Mouse (Mus musculus) forebrain, embryonic 11.5 days (tissue): Measurements from ENCODE around the gene Psmb8. TPM values are rescaled to one million over a fixed set of nuclear protein-coding genes. Genes with fewer than 3 reads are reported as not detected.

Experiments
- polyA plus RNA-seq: library from polyadenylated mRNA; unstranded; fragments of >200 nt; fragmentation: Nextera tagmentation; extraction: Ambion mirVana; gene quantifications from 2 replicates; pipeline ENCODE4 v1.2.1, GENCODE M21; 2014

Gene Psmb8
- polyA plus RNA-seq, 1 experiment from 2014 or later, result 1.5 TPM

Other genes starting within 250 kb of the Psmb8 start
- gene B3galt4, start 246.2 kb upstream of the Psmb8 start, polyA plus RNA-seq, result 4.0 and 4.3 TPM in 2 replicates
- 44.0 and 46.8 TPM in 2 replicates for gene Vps52, start 241.9 kb upstream of the Psmb8 start, polyA plus RNA-seq
- gene Rps18, start 241.7 kb upstream of the Psmb8 start, polyA plus RNA-seq, result 1,265 and 1,326 TPM in 2 replicates
- 35.7 and 40.1 TPM in 2 replicates for gene H2-K1, start 197.4 kb upstream of the Psmb8 start, polyA plus RNA-seq
- gene Ring1, start 173.0 kb upstream of the Psmb8 start, polyA plus RNA-seq, result 7.5 and 8.3 TPM in 2 replicates
- gene H2-Ke6, start 169.7 kb upstream of the Psmb8 start, polyA plus RNA-seq, result 81.7 and 101 TPM in 2 replicates
- gene Slc39a7, start 166.0 kb upstream of the Psmb8 start, polyA plus RNA-seq, result 99.6 and 104 TPM in 2 replicates
- gene Rxrb, start 165.9 kb upstream of the Psmb8 start, polyA plus RNA-seq, result 32.8 and 40.3 TPM in 2 replicates
- gene Col11a2, start 158.3 kb upstream of the Psmb8 start, polyA plus RNA-seq, result 1.3 and 1.7 TPM in 2 replicates
- gene H2-Oa, start 105.4 kb upstream of the Psmb8 start, polyA plus RNA-seq, result 0.17 and 0.25 TPM in 2 replicates
- 7.2 and 8.2 TPM in 2 replicates for gene H2-DMa, start 78.2 kb upstream of the Psmb8 start, polyA plus RNA-seq
- 152 and 163 TPM in 2 replicates for gene Brd2, start 75.1 kb upstream of the Psmb8 start, polyA plus RNA-seq
- gene H2-DMb2, start 54.4 kb upstream of the Psmb8 start, polyA plus RNA-seq, result 0.15 TPM in 1 of 2 replicates, not detected in the other
- 0.15 and 0.87 TPM in 2 replicates for gene H2-DMb1, start 44.6 kb upstream of the Psmb8 start, polyA plus RNA-seq
- 1.6 and 1.7 TPM in 2 replicates for gene Tap1, start 10.2 kb upstream of the Psmb8 start, polyA plus RNA-seq
- 0.99 and 1.6 TPM in 2 replicates for gene Psmb9, start 10.0 kb upstream of the Psmb8 start, polyA plus RNA-seq
- gene Tap2, start 5.8 kb downstream of the Psmb8 start, polyA plus RNA-seq, result 0.11 and 0.41 TPM in 2 replicates
- gene H2-Ob, start 41.2 kb downstream of the Psmb8 start, polyA plus RNA-seq, result not detected in 2 replicates
- 3.0 and 3.6 TPM in 2 replicates for gene H2-Ab1, start 60.0 kb downstream of the Psmb8 start, polyA plus RNA-seq
- not detected in 2 replicates for gene H2-Aa, start 90.1 kb downstream of the Psmb8 start, polyA plus RNA-seq
- 0.92 and 0.99 TPM in 2 replicates for gene H2-Eb1, start 108.1 kb downstream of the Psmb8 start, polyA plus RNA-seq
- not detected in 2 replicates for gene H2-Eb2, start 127.9 kb downstream of the Psmb8 start, polyA plus RNA-seq
- not detected in 2 replicates for gene Btnl2, start 157.1 kb downstream of the Psmb8 start, polyA plus RNA-seq
- not detected in 2 replicates for gene Btnl1, start 179.4 kb downstream of the Psmb8 start, polyA plus RNA-seq
- gene BC051142, start 201.1 kb downstream of the Psmb8 start, polyA plus RNA-seq, result 1.5 and 2.1 TPM in 2 replicates